Mouse (Mus musculus) liver, embryonic 14.5 days (tissue): ENCODE results near the gene Slc22a14. TPM values are rescaled to one million over a fixed set of nuclear protein-coding genes. Genes with fewer than 3 reads are reported as not detected.
"Not testable (repeated sequence)": the region's sequence is repeated elsewhere in the genome, so short reads cannot be mapped to it uniquely, and the experiment has no call there.

Experiments used
- ATAC-seq: fragments of 200-750 bp; cut with Nextera tagmentation; 2 replicates; pipeline ENCODE4 v1.8.0; 2017; ENCODE audit warnings: moderate number of reproducible peaks, mild to moderate bottlenecking, moderate library complexity; ENCODE audit not compliant: insufficient read depth
- DNase-seq, 3 experiments: peaks; one replicate each; pipeline ENCODE4 v3.0.0-alpha.2; 2012 to 2013; ENCODE audit warnings: low read depth in 3 of 3, low spot score in 3 of 3
- H3K27ac ChIP-seq: fragments of 300-500 bp; sonication (generic); 2 replicates; pipeline ENCODE4 v1.5.1; 2014; ENCODE audit warnings: moderate library complexity, mild to moderate bottlenecking, control low read depth, inconsistent platforms
- H3K27me3 ChIP-seq: fragments of 300-500 bp; sonication (generic); 2 replicates; pipeline ENCODE4 v1.6.1; 2014; ENCODE audit warnings: mild to moderate bottlenecking, low read length, moderate library complexity; ENCODE audit not compliant: control insufficient read depth, insufficient read depth
- H3K36me3 ChIP-seq: fragments of 300-500 bp; sonication (generic); replicated peaks from 2 replicates; pipeline ENCODE4 v1.6.1; 2014; ENCODE audit warnings: low read depth; ENCODE audit not compliant: control insufficient read depth, insufficient read depth
- H3K4me1 ChIP-seq, 2 experiments: fragments of 200-500 bp in 1 of 2; fragments of 300-500 bp in 1 of 2; sonication (generic) in 1 of 2; replicated peaks; 2 replicates each; pipeline ENCODE4 v1.6.1; 2012 to 2014; ENCODE audit warnings: antibody characterized with exemption in 1 of 2, inconsistent platforms in 1 of 2, low read length in 1 of 2; ENCODE audit not compliant: control insufficient read depth in 2 of 2, insufficient read depth in 2 of 2
- H3K4me2 ChIP-seq: fragments of 300-500 bp; sonication (generic); 2 replicates; pipeline ENCODE4 v1.6.1; 2014; ENCODE audit warnings: low read depth, mild to moderate bottlenecking, control low read depth, moderate library complexity
- H3K4me3 ChIP-seq, 2 experiments: fragments of 200-500 bp in 1 of 2; fragments of 300-500 bp in 1 of 2; sonication (generic) in 1 of 2; 2 replicates each; pipeline ENCODE4 v1.5.1; 2012 to 2014; ENCODE audit warnings: low read depth in 2 of 2, low read length in 2 of 2, mild to moderate bottlenecking in 2 of 2, control low read depth in 1 of 2, inconsistent platforms in 1 of 2, moderate library complexity in 1 of 2; ENCODE audit not compliant: insufficient read depth in 1 of 2
- H3K9ac ChIP-seq: fragments of 300-500 bp; sonication (generic); replicated peaks from 2 replicates; pipeline ENCODE4 v1.6.1; 2014; ENCODE audit warnings: mild to moderate bottlenecking, control low read depth, moderate library complexity
- H3K9me3 ChIP-seq: fragments of 300-500 bp; sonication (generic); 2 replicates; pipeline ENCODE4 v1.6.1; 2016; ENCODE audit warnings: low read length, mixed read lengths; ENCODE audit not compliant: control insufficient read depth
- CTCF ChIP-seq: IDR thresholded peaks from 2 replicates; pipeline ENCODE4 v1.5.1; 2016; ENCODE audit warnings: antibody characterized with exemption, low read depth, control low read depth
- EP300 ChIP-seq: IDR thresholded peaks from 2 replicates; pipeline ENCODE4 v1.6.1; 2016; ENCODE audit warnings: antibody characterized with exemption, low read depth
- WGBS: fragments of 180-500 bp; shearing (Covaris S2); extraction: QIAGEN DNeasy Blood & Tissue Kit; methylation state at CpG from one replicate; pipeline ENCODE4 v1.1.7; 2014; ENCODE audit not compliant: insufficient replicate concordance; 5-methylcytosine and 5-hydroxymethylcytosine counted together
- polyA plus RNA-seq, 2 experiments: library from polyadenylated mRNA; depleted of rRNA in 1 of 2; stranded (reverse) in 1 of 2; unstranded in 1 of 2; fragments of >200 nt; fragmentation: Nextera tagmentation in 1 of 2; extraction: Ambion mirVana in 1 of 2; gene quantifications; 2 replicates each; pipeline versions ENCODE4 v1.2.1 to v1.2.3; 2012 to 2014

Slc22a14 gene
- polyA plus RNA-seq, 2 experiments: not detected

- H3K4me2 ChIP-seq: no peak overlapping the region
- 68% methylated on average over 3 of the region's 3 CpGs for WGBS
- no peak for DNase-seq
- H3K27ac ChIP-seq: no peak overlapping the region
- no peaks in the 10 kb centered on the region for H3K4me1 ChIP-seq
- TF ChIP-seq EP300 (no peak), CTCF (no peak)
- H3K27me3 ChIP-seq: no peaks in the 10 kb centered on the region
- H3K9ac ChIP-seq: no peak overlapping the region
- no peaks in the 10 kb centered on the region for H3K36me3 ChIP-seq
- no peak overlapping the region for H3K4me3 ChIP-seq
- no peak for ATAC-seq
- no peaks in the 10 kb centered on the region for H3K9me3 ChIP-seq
Measured at GRCm38 (mm10) chr9:119375008-119375407, 9.7 kb upstream of the Slc22a14 start.

GRCm38 (mm10) chr9:119371251-119371650, 5.9 kb upstream of the Slc22a14 start:
- H3K36me3 ChIP-seq: no peaks in the 10 kb centered on the region
- H3K9ac ChIP-seq: no peak overlapping the region
- WGBS: 79% methylated on average over 4 of the region's 4 CpGs
- no peak overlapping the region for H3K27ac ChIP-seq
- no peaks in the 10 kb centered on the region for H3K27me3 ChIP-seq
- ATAC-seq (no peak), DNase-seq (no peak)
- no peaks in the 10 kb centered on the region for H3K9me3 ChIP-seq
- H3K4me3 ChIP-seq: no peak overlapping the region
- no peak overlapping the region for H3K4me2 ChIP-seq
- H3K4me1 ChIP-seq: no peaks in the 10 kb centered on the region
- TF ChIP-seq EP300: no peak
- no peak for TF ChIP-seq CTCF

- not testable (repeated sequence) for H3K4me1 ChIP-seq, H3K4me2 ChIP-seq, DNase-seq, H3K9ac ChIP-seq, ATAC-seq, H3K9me3 ChIP-seq, H3K27ac ChIP-seq, H3K27me3 ChIP-seq, H3K36me3 ChIP-seq, H3K4me3 ChIP-seq
- peak; percentile 21 for TF ChIP-seq CTCF
- 61% methylated on average over 4 of the region's 4 CpGs for WGBS
Measured at GRCm38 (mm10) chr9:119370770-119371169, 5.4 kb upstream of the Slc22a14 start.

GRCm38 (mm10) chr9:119368367-119368766, 3.0 kb upstream of the Slc22a14 start:
- ATAC-seq (no peak), DNase-seq (no peak)
- no peak overlapping the region for H3K4me2 ChIP-seq
- H3K27me3 ChIP-seq: no peaks in the 10 kb centered on the region
- H3K36me3 ChIP-seq: no peaks in the 10 kb centered on the region
- TF ChIP-seq EP300 (no peak), CTCF (no peak)
- no peak overlapping the region for H3K9ac ChIP-seq
- H3K4me3 ChIP-seq: no peak overlapping the region
- no peaks in the 10 kb centered on the region for H3K4me1 ChIP-seq
- H3K9me3 ChIP-seq: no peaks in the 10 kb centered on the region
- WGBS: 69% methylated on average over 3 of the region's 3 CpGs
- no peak overlapping the region for H3K27ac ChIP-seq

GRCm38 (mm10) chr9:119363229-119363628, 2.1 kb downstream of the Slc22a14 start:
- H3K9me3 ChIP-seq: no peaks in the 10 kb centered on the region
- no peak overlapping the region for H3K9ac ChIP-seq
- no peak overlapping the region for H3K4me3 ChIP-seq
- ATAC-seq: no peak
- no peaks in the 10 kb centered on the region for H3K36me3 ChIP-seq
- no peak overlapping the region for H3K4me2 ChIP-seq
- WGBS: 77% methylated on average over 12 of the region's 12 CpGs
- 0 out of 4 replicates have a peak, but pooled peaks cover 0 to 2% of the 10 kb centered on the region in 2 experiments for H3K4me1 ChIP-seq
- TF ChIP-seq CTCF (no peak), EP300 (no peak)
- DNase-seq: no peak
- H3K27ac ChIP-seq: no peak overlapping the region
- no peaks in the 10 kb centered on the region for H3K27me3 ChIP-seq
